In genomic region chr3:90432348-90432747, GRCm38 (mm10) we compare ENCODE assay signal across 8 mouse cellular contexts. TPM values are rescaled to one million over a fixed set of nuclear protein-coding genes. Genes with fewer than 3 reads are reported as not detected.
DNase-seq lines count a peak whose midpoint lies in the region; ATAC-seq and TF ChIP-seq lines count a peak whose summit lies in the region.

No protein-coding gene starts in this region.

- H3K4me3 ChIP-seq in heart, embryonic 12.5 days: peak overlapping the region; percentile 60
- H3K4me3 ChIP-seq in E14TG2a.4 (replicated peaks; ENCODE audit: low read length): peak overlapping the region; percentile 97
- peak overlapping the region; percentile 76 for H3K4me3 ChIP-seq in forebrain, postnatal 0 days (ENCODE audit: low read depth, low read length)
- peak overlapping the region; percentile 86 for H3K4me3 ChIP-seq in macrophage (ENCODE audit: inconsistent target)

- H3K4me2 ChIP-seq in heart, embryonic 12.5 days: peak overlapping the region; percentile 81
- H3K4me2 ChIP-seq in forebrain, postnatal 0 days (ENCODE audit: low read depth): peak overlapping the region; percentile 98

- no peaks in the 10 kb centered on the region for H3K9me3 ChIP-seq in heart, embryonic 12.5 days (replicated peaks)
- no peaks in the 10 kb centered on the region for H3K9me3 ChIP-seq in E14TG2a.4 (ENCODE audit: low read length)
- no peaks in the 10 kb centered on the region for H3K9me3 ChIP-seq in forebrain, postnatal 0 days (ENCODE audit: low read length)

- peak overlapping the region; percentile 91 for H3K9ac ChIP-seq in heart, embryonic 12.5 days
- H3K9ac ChIP-seq in forebrain, postnatal 0 days: peak overlapping the region; percentile 96

- no peak for DNase-seq in heart, postnatal 14 days
- DNase-seq in forebrain, postnatal 0 days: no peak
- no peak for DNase-seq in adrenal gland, adult 8-10 months
- no peak for DNase-seq in frontal cortex, postnatal 10 days (ENCODE audit: low spot score in 2 of 2)
- DNase-seq in cerebellum, adult 8-10 months: no peak

- ATAC-seq in heart, embryonic 12.5 days (ENCODE audit: insufficient number of reproducible peaks, low FRiP score): no peak
- ATAC-seq in forebrain, postnatal 0 days: no peak

- peaks cover 7% of the 10 kb centered on the region; the same call in 1 of the 2 replicates for H3K36me3 ChIP-seq in heart, embryonic 12.5 days
- H3K36me3 ChIP-seq in E14TG2a.4 (ENCODE audit: insufficient read depth, low read length): peaks cover 38% of the 10 kb centered on the region
- peaks cover 4% of the 10 kb centered on the region; the same call in 1 of the 2 replicates for H3K36me3 ChIP-seq in forebrain, postnatal 0 days (ENCODE audit: insufficient read depth)
- H3K36me3 ChIP-seq in macrophage (ENCODE audit: inconsistent target): no peaks in the 10 kb centered on the region

- H3K79me2 ChIP-seq in macrophage (ENCODE audit: inconsistent target): no peaks in the 10 kb centered on the region

- H3K27ac ChIP-seq in heart, embryonic 12.5 days (ENCODE audit: poor library complexity, severe bottlenecking): 0 out of 2 replicates have a peak overlapping the region, but pooled peaks have one; percentile 91
- no peak overlapping the region for H3K27ac ChIP-seq in forebrain, postnatal 0 days (ENCODE audit: low read depth, low read length)
- peak overlapping the region; percentile 93 for H3K27ac ChIP-seq in macrophage

- H3K4me1 ChIP-seq in heart, embryonic 12.5 days (replicated peaks): peaks cover 44% of the 10 kb centered on the region
- H3K4me1 ChIP-seq in E14TG2a.4 (replicated peaks; ENCODE audit: low read depth, low read length): peaks cover 80% of the 10 kb centered on the region
- H3K4me1 ChIP-seq in forebrain, postnatal 0 days (ENCODE audit: insufficient read depth): peaks cover 10% of the 10 kb centered on the region; the same call in 1 of the 2 replicates

- WGBS in heart, embryonic 12.5 days: 8% methylated on average over 2 of the region's 2 CpGs
- 15% methylated on average over 2 of the region's 2 CpGs for WGBS in forebrain, postnatal 0 days
- WGBS in macrophage (ENCODE audit: missing documents): 20% methylated on average over 1 of the region's 2 CpGs

- no peaks in the 10 kb centered on the region for H3K27me3 ChIP-seq in heart, embryonic 12.5 days (replicated peaks)
- H3K27me3 ChIP-seq in E14TG2a.4 (ENCODE audit: insufficient read depth, low read length): no peaks in the 10 kb centered on the region
- H3K27me3 ChIP-seq in forebrain, postnatal 0 days (ENCODE audit: insufficient read depth, low read length): no peaks in the 10 kb centered on the region

- intact Hi-C loops in heart, postnatal 14 days (cut with DNase I): loop anchor here (2.0 kb wide), 1 partner anchor 32 kb away; the partner anchor contains the start of gene Npr1

- no peak for TF ChIP-seq CTCF in E14TG2a.4 (conservative IDR thresholded peaks at IDR 0.05; ENCODE audit: low read length)
- TF ChIP-seq CTCF in forebrain, postnatal 0 days (IDR thresholded peaks at IDR 0.05; ENCODE audit: low read depth): no peak

RNA-seq across cellular contexts. Expression of gene Ints3, which starts 1.1 kb away (rescaled TPM):
- polyA plus RNA-seq in heart, embryonic 12.5 days (2016; fragmentation: Nextera tagmentation; extraction: Ambion mirVana): 31.1 and 32.2 TPM in 2 replicates
- total RNA-seq in heart, postnatal 14 days (2021): 10 to 100 TPM; 26.4 to 27.2 TPM
- 49.7 and 51.5 TPM in 2 replicates for total RNA-seq in forebrain, postnatal 0 days (2014; rRNA removed)
- polyA plus RNA-seq in forebrain, postnatal 0 days (2015; fragmentation: Nextera tagmentation; extraction: Ambion mirVana): 16.0 and 20.6 TPM in 2 replicates
- total RNA-seq in macrophage (2018; cell fraction: chromatin; rRNA removed): 10 to 100 TPM in 25 of 26 experiments, 1 to 10 TPM in 1; 8.8 to 73.2 (median 34.9) TPM
- total RNA-seq in macrophage (2018; cell fraction: cytosol; rRNA removed): 10 to 100 TPM; 13.1 to 28.1 (median 22.3) TPM
- 10 to 100 TPM; 12.2 to 54.7 (median 28.1) TPM for total RNA-seq in macrophage (2018; cell fraction: nucleus; rRNA removed)
- 20.2 to 26.1 TPM (median 23.4 TPM) in 3 replicates for polyA plus RNA-seq in macrophage (2018)
- 100 to 1,000 TPM; 107 to 119 (median 110) TPM for total RNA-seq in adrenal gland, adult 8-10 months (2022)

RNA-seq across cellular contexts. Expression of gene Npr1, which starts 33.3 kb away (rescaled TPM):
- 8.2 and 8.9 TPM in 2 replicates for polyA plus RNA-seq in heart, embryonic 12.5 days (2016; fragmentation: Nextera tagmentation; extraction: Ambion mirVana)
- total RNA-seq in heart, postnatal 14 days (2021): 10 to 100 TPM; 25.8 to 33.1 TPM
- 2.7 and 6.9 TPM in 2 replicates for total RNA-seq in forebrain, postnatal 0 days (2014; rRNA removed)
- 1.7 and 2.1 TPM in 2 replicates for polyA plus RNA-seq in forebrain, postnatal 0 days (2015; fragmentation: Nextera tagmentation; extraction: Ambion mirVana)
- under 1 TPM in 2 of 26 experiments, not detected in 24; 0.40 to 0.50 TPM for total RNA-seq in macrophage (2018; cell fraction: chromatin; rRNA removed)
- under 1 TPM in 25 of 26 experiments, not detected in 1; 0.09 to 0.77 (median 0.23) TPM for total RNA-seq in macrophage (2018; cell fraction: cytosol; rRNA removed)
- total RNA-seq in macrophage (2018; cell fraction: nucleus; rRNA removed): 1 to 10 TPM in 1 of 26 experiments, under 1 TPM in 13, not detected in 12; 0.16 to 1.0 (median 0.46) TPM
- polyA plus RNA-seq in macrophage (2018): 0.35 to 1.1 TPM (median 0.40 TPM) in 3 replicates
- 100 to 1,000 TPM; 316 to 460 (median 368) TPM for total RNA-seq in adrenal gland, adult 8-10 months (2022)

RNA-seq across cellular contexts. Expression of gene Slc27a3, which starts 42.6 kb away (rescaled TPM):
- 9.9 and 10.3 TPM in 2 replicates for polyA plus RNA-seq in heart, embryonic 12.5 days (2016; fragmentation: Nextera tagmentation; extraction: Ambion mirVana)
- total RNA-seq in heart, postnatal 14 days (2021): 1 to 10 TPM; 1.9 to 2.6 TPM
- 47.4 and 50.8 TPM in 2 replicates for total RNA-seq in forebrain, postnatal 0 days (2014; rRNA removed)
- 23.7 and 25.0 TPM in 2 replicates for polyA plus RNA-seq in forebrain, postnatal 0 days (2015; fragmentation: Nextera tagmentation; extraction: Ambion mirVana)
- 10 to 100 TPM in 4 of 26 experiments, 1 to 10 TPM in 19, under 1 TPM in 2, not detected in 1; 0.45 to 16.7 (median 6.6) TPM for total RNA-seq in macrophage (2018; cell fraction: chromatin; rRNA removed)
- under 1 TPM in 17 of 26 experiments, not detected in 9; 0.05 to 0.45 (median 0.19) TPM for total RNA-seq in macrophage (2018; cell fraction: cytosol; rRNA removed)
- total RNA-seq in macrophage (2018; cell fraction: nucleus; rRNA removed): 1 to 10 TPM in 20 of 26 experiments, under 1 TPM in 4, not detected in 2; 0.35 to 8.0 (median 2.9) TPM
- polyA plus RNA-seq in macrophage (2018): 0.09 to 0.76 TPM (median 0.25 TPM) in 3 replicates
- 100 to 1,000 TPM; 132 to 297 (median 196) TPM for total RNA-seq in adrenal gland, adult 8-10 months (2022)

RNA-seq across cellular contexts. Expression of gene Ilf2, which starts 43.6 kb away (rescaled TPM):
- 135 and 137 TPM in 2 replicates for polyA plus RNA-seq in heart, embryonic 12.5 days (2016; fragmentation: Nextera tagmentation; extraction: Ambion mirVana)
- total RNA-seq in heart, postnatal 14 days (2021): 10 to 100 TPM; 35.3 to 39.2 TPM
- total RNA-seq in forebrain, postnatal 0 days (2014; rRNA removed): 199 and 239 TPM in 2 replicates
- polyA plus RNA-seq in forebrain, postnatal 0 days (2015; fragmentation: Nextera tagmentation; extraction: Ambion mirVana): 170 and 191 TPM in 2 replicates
- total RNA-seq in macrophage (2018; cell fraction: chromatin; rRNA removed): 10 to 100 TPM; 21.3 to 80.0 (median 57.2) TPM
- 10 to 100 TPM; 15.2 to 29.1 (median 21.7) TPM for total RNA-seq in macrophage (2018; cell fraction: cytosol; rRNA removed)
- 10 to 100 TPM; 18.9 to 68.1 (median 27.6) TPM for total RNA-seq in macrophage (2018; cell fraction: nucleus; rRNA removed)
- 17.9 to 39.5 TPM (median 31.2 TPM) in 3 replicates for polyA plus RNA-seq in macrophage (2018)
- total RNA-seq in adrenal gland, adult 8-10 months (2022): 10 to 100 TPM; 58.9 to 75.2 (median 67.3) TPM

RNA-seq across cellular contexts. Expression of gene Snapin, which starts 58.5 kb away (rescaled TPM):
- 72.9 and 75.3 TPM in 2 replicates for polyA plus RNA-seq in heart, embryonic 12.5 days (2016; fragmentation: Nextera tagmentation; extraction: Ambion mirVana)
- 10 to 100 TPM; 51.3 to 52.6 TPM for total RNA-seq in heart, postnatal 14 days (2021)
- 41.4 and 48.2 TPM in 2 replicates for total RNA-seq in forebrain, postnatal 0 days (2014; rRNA removed)
- polyA plus RNA-seq in forebrain, postnatal 0 days (2015; fragmentation: Nextera tagmentation; extraction: Ambion mirVana): 79.1 and 80.4 TPM in 2 replicates
- total RNA-seq in macrophage (2018; cell fraction: chromatin; rRNA removed): 10 to 100 TPM; 14.8 to 85.3 (median 39.7) TPM
- 10 to 100 TPM; 48.5 to 83.4 (median 61.9) TPM for total RNA-seq in macrophage (2018; cell fraction: cytosol; rRNA removed)
- 100 to 1,000 TPM in 1 of 26 experiments, 10 to 100 TPM in 25; 27.7 to 103 (median 43.0) TPM for total RNA-seq in macrophage (2018; cell fraction: nucleus; rRNA removed)
- polyA plus RNA-seq in macrophage (2018): 56.7 to 92.3 TPM (median 76.9 TPM) in 3 replicates
- total RNA-seq in adrenal gland, adult 8-10 months (2022): 100 to 1,000 TPM in 1 of 4 experiments, 10 to 100 TPM in 3; 73.3 to 105 (median 83.4) TPM

Comparison
In these comparisons a context has a peak if more than half of its experiments do, and no peak if none do; other contexts are left out.
1. RNA of gene Npr1, which starts 33.3 kb away (total RNA-seq): 316 to 460 TPM in adrenal gland, adult 8-10 months; 25.8 to 33.1 TPM in heart, postnatal 14 days and 2.7 to 6.9 TPM in forebrain, postnatal 0 days; every median in the first group is over 4 times any median in the second.
2. RNA of gene Slc27a3, which starts 42.6 kb away (total RNA-seq): 132 to 297 TPM in adrenal gland, adult 8-10 months and 47.4 to 50.8 TPM in forebrain, postnatal 0 days; 1.9 to 2.6 TPM in heart, postnatal 14 days; every median in the first group is over 10 times any median in the second.
3. Peak in every context shown above with its lines, with median percentiles within 50 percentile points of each other: H3K4me3 ChIP-seq.